Mouse (Mus musculus): ENCODE measurements at regions not wholly inside any gene's neighbourhood (a gene's known extent, or its start where the extent isn't known, plus 50 kb on each side); places are given as distances from the start of the nearest gene placed in this dataset.

GRCm38 (mm10) chr3:143264132-143264531, 382.3 kb upstream of the Pkn2 start:
- peak; percentile 74 to 77 for DNase-seq (ENCODE audit: extremely low spot score in 1 of 2, low spot score in 1 of 2)

GRCm38 (mm10) chr3:143252643-143253042, 370.8 kb upstream of the Pkn2 start:
- no peak for DNase-seq (ENCODE audit: extremely low spot score in 1 of 2, low spot score in 1 of 2)

GRCm38 (mm10) chr3:143252008-143252407, 370.2 kb upstream of the Pkn2 start:
- no peak for DNase-seq (ENCODE audit: extremely low spot score in 1 of 2, low spot score in 1 of 2)

GRCm38 (mm10) chr3:143242691-143243090, 360.9 kb upstream of the Pkn2 start:
- DNase-seq (ENCODE audit: extremely low spot score in 1 of 2, low spot score in 1 of 2) = peak in 1 of 2 experiments; percentile 30

- peak in 1 of 2 experiments; percentile 74 for DNase-seq (ENCODE audit: extremely low spot score in 1 of 2, low spot score in 1 of 2)
Observed at GRCm38 (mm10) chr3:143240545-143241383, 359.0 kb upstream of the Pkn2 start.

- peak; percentile 43 to 49 for DNase-seq (ENCODE audit: extremely low spot score in 1 of 2, low spot score in 1 of 2)
Observed at GRCm38 (mm10) chr3:143238546-143238945, 356.7 kb upstream of the Pkn2 start.

- no peak for DNase-seq (ENCODE audit: extremely low spot score in 1 of 2, low spot score in 1 of 2)
Observed at GRCm38 (mm10) chr3:143223999-143224729, 342.4 kb upstream of the Pkn2 start.

GRCm38 (mm10) chr3:143193263-143193970, 311.6 kb upstream of the Pkn2 start:
- no peak for DNase-seq (ENCODE audit: extremely low spot score in 1 of 2, low spot score in 1 of 2)

GRCm38 (mm10) chr3:143188931-143189330, 307.1 kb upstream of the Pkn2 start:
- no peak for DNase-seq (ENCODE audit: extremely low spot score in 1 of 2, low spot score in 1 of 2)

GRCm38 (mm10) chr3:143173971-143174370, 292.2 kb upstream of the Pkn2 start:
- peak; percentile 79 to 81 for DNase-seq (ENCODE audit: extremely low spot score in 1 of 2, low spot score in 1 of 2)

- DNase-seq (ENCODE audit: extremely low spot score in 1 of 2, low spot score in 1 of 2) = no peak
Observed at GRCm38 (mm10) chr3:143162444-143162843, 280.6 kb upstream of the Pkn2 start.

GRCm38 (mm10) chr3:143161993-143162392, 280.2 kb upstream of the Pkn2 start:
- no peak for DNase-seq (ENCODE audit: extremely low spot score in 1 of 2, low spot score in 1 of 2)

- DNase-seq (ENCODE audit: extremely low spot score in 1 of 2, low spot score in 1 of 2) = no peak
Observed at GRCm38 (mm10) chr3:143158568-143158967, 276.8 kb upstream of the Pkn2 start.

- DNase-seq (ENCODE audit: extremely low spot score in 1 of 2, low spot score in 1 of 2) = no peak
Observed at GRCm38 (mm10) chr3:143156733-143157524, 275.1 kb upstream of the Pkn2 start.

GRCm38 (mm10) chr3:143156174-143156573, 274.4 kb upstream of the Pkn2 start:
- DNase-seq (ENCODE audit: extremely low spot score in 1 of 2, low spot score in 1 of 2) = no peak

- no peak for DNase-seq (ENCODE audit: extremely low spot score in 1 of 2, low spot score in 1 of 2)
Observed at GRCm38 (mm10) chr3:143155556-143155955, 273.8 kb upstream of the Pkn2 start.

- DNase-seq (ENCODE audit: extremely low spot score in 1 of 2, low spot score in 1 of 2) = no peak
Observed at GRCm38 (mm10) chr3:143147471-143147870, 265.7 kb upstream of the Pkn2 start.

- no peak for DNase-seq (ENCODE audit: extremely low spot score in 1 of 2, low spot score in 1 of 2)
Observed at GRCm38 (mm10) chr3:143138952-143139351, 257.1 kb upstream of the Pkn2 start.

GRCm38 (mm10) chr3:143134528-143134927, 252.7 kb upstream of the Pkn2 start:
- no peak for DNase-seq (ENCODE audit: extremely low spot score in 1 of 2, low spot score in 1 of 2)

GRCm38 (mm10) chr3:143107733-143108291, 226.0 kb upstream of the Pkn2 start:
- DNase-seq (ENCODE audit: extremely low spot score in 1 of 2, low spot score in 1 of 2) = no peak
